Mouse (Mus musculus): ENCODE results near the gene Pcp4l1.

The Pcp4l1 gene

DNA sequence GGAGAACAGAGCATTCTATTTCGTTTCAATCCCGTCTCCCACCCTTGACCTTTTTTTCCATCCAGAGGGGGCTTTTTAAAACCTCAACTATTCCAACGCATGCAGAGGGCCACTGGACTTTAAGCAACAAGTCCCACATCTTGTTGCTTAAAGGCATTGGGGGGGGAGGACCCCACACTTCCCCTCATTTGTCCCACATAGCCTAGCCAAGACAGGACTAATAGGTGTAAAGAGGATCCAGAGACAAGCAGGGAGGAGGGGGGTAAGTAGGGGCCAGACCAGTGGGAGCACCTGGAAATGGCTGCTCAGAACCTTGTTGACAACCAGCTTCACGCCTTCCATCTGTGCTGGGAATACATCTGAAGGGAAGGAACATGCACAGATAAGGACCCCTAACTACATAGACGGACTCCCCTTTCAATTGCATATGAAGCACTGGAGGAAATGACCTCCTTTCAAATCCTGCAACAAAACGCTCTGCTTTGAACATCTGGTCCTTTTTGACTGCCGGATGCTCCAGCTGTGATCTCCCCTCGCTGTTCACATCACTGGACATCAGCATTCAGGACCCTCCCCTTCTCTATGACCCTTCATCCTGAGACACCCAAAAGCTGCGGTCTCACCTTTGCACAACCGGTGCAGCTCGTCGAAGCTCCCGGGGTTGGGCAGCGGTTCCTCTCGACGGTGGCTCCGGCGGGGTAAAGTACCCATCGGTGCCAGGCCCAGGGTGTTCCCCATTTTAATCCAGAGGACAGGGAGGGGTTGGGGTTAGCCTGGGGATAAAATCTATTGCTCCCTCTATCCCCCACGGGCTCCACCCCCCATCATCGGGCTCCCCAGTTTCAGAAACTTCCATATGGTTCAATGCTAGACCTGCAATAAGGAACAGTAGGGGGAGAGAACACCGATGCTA lies 25.5 kb upstream of the Pcp4l1 start:
- no peak for DNase-seq

DNA sequence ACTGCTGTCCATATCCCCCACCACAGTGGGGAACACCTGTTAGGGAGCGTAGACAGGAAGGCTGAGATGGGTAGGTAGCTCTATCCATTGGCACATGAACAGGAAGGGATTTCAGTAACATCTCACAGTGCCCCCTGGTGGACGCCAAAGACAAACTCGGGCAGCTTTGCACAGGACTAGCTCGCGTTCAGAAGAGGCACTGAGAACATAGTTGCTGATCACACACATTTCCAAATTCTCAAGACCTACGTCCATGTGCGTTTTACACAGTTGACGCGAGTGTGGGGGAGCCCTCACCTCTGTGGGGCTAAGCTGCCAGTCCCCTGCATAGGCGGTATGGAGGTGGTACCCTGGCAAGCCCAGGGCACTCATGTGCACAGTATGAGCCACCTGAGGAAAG lies 24.8 kb upstream of the Pcp4l1 start:
- peak; percentile 88 for DNase-seq

DNA sequence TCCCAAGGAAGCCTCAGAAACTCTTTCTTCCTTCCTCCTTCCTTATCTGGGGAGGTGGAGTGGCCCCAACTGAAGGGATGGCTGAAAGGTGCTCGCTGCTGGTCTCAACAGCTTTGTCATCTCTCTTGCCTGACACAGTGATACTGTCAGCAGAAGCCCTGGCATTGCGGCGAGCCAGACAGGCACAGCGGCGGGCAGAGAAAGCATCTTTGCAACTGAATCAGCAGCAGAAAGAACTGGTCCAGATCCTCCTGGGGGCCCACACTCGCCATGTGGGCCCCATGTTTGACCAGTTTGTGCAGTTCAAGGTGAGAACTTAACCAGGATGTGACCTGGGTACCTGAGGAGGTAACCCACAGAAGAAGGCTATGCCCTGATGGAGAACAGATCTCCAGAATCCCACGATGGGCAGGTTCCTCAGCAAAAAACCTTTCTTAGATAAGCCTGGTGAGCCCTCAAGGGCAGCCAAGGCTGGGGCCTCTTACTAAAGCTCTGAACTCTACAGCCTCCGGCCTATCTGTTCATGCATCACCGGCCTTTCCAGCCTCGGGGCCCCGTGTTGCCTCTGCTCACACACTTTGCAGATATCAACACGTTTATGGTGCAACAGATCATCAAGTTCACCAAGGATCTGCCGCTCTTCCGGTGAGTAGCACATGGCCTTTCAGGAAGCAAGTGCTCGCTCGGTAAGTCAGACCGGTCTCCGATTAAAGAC lies 20.3 kb upstream of the Pcp4l1 start:
- DNase-seq, result no peak

GRCm38 (mm10) chr1:171213801-171214496 lies 17.9 kb upstream of the Pcp4l1 start, which contains the start of gene Nr1i3:
Nr1i3 (plus strand) TSS chr1:171213970.
- DNase-seq, result no peak

DNA sequence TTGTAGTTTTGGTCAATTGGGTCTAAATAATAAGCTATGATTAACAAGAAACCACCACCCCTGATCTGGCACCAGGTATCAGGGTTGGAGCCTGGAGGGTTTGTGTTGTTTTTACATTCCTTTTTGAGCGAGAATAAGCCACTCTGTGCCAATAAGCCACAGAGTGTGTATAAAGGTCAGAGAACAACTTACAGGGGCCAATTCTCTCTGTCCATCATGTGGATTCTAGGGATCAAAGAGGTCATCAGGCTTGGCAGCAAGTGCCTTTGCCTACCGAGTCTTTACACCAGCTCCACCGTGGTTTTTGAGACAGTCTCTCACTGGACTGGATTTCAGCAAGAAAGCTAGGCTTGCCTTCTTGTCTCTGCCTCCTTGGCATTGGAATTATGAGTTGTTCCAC lies 16.8 kb upstream of the Pcp4l1 start:
- DNase-seq, result no peak

GRCm38 (mm10) chr1:171209409-171209808 lies 13.3 kb upstream of the Pcp4l1 start:
- DNase-seq, result no peak

- no peak for DNase-seq
Observed at GRCm38 (mm10) chr1:171205704-171206493, 9.8 kb upstream of the Pcp4l1 start.

- DNase-seq, result no peak
Observed at GRCm38 (mm10) chr1:171204249-171204644, 8.2 kb upstream of the Pcp4l1 start.

GRCm38 (mm10) chr1:171203471-171204248 lies 7.6 kb upstream of the Pcp4l1 start:
- no peak for DNase-seq

DNA sequence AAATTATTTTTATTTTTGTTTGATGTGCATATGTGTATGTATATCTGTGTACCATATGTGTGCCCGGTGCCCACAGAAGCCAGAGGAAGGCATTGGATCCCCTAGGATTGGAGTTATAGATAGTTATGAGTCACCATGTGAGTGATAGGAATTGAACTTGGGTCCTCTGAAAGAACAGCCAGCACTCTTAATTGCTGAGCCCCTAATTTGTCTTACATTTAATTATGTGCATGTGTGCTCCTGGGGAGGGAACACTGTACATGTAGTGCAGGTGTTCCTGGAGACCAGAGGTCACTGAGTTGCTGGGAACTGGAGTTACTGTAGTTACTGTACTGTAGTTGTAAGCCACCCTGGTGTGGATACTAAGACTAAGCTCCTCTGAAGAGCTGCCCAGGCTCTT lies 4.7 kb upstream of the Pcp4l1 start:
- no peak for DNase-seq

- DNase-seq, result no peak
Observed at GRCm38 (mm10) chr1:171199532-171199931, 3.5 kb upstream of the Pcp4l1 start.

GRCm38 (mm10) chr1:171195046-171195822 lies 834 bp downstream of the Pcp4l1 start:
- DNase-seq, result no peak

DNA sequence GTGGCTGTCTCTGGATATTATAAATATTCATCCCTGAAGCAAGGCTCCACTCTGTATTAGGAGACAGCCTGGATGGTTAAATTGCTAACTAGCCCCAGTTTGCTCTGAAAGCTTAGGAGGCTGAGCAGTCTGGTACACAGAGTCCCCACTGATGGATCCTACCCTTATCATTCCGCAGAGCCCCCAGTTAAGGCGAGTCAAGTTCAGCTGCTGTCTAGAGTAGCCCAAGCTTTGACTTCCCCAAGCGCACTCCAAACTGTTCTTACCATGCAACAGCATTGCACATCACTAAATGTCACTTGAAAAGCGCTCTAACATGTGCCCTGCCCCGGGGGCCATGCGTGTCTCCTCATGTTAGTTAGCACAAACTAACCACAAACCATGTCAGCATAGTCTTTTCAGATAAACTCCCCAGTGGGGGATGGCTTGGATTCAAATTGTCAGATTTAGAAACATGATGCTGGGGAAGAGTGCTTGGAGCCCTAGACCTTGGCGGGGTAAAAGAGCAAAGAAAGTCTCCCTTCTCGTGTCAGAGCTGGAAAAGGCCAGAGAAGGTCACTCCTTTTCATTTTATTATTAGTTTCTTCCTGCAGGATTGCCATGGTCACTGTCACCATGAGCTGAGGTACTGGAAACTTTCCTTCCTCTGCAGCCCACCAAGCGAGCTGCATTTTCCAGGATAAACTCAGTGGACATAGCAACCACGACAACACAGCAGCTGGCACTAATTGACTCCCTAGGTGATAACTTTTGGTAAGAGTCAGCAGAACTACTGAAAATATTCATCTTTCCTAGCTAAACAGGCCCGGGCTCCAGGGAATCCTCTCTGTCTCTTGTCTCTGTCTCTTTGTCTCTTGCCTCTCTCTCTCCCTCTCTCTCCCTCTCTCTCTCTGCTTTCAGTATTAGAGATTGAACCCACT lies 1.9 kb downstream of the Pcp4l1 start:
- DNase-seq, result no peak

- no peak for DNase-seq
Observed at GRCm38 (mm10) chr1:171193093-171193840, 2.8 kb downstream of the Pcp4l1 start.

GRCm38 (mm10) chr1:171192283-171192682 lies 3.8 kb downstream of the Pcp4l1 start:
- DNase-seq, result no peak

DNA sequence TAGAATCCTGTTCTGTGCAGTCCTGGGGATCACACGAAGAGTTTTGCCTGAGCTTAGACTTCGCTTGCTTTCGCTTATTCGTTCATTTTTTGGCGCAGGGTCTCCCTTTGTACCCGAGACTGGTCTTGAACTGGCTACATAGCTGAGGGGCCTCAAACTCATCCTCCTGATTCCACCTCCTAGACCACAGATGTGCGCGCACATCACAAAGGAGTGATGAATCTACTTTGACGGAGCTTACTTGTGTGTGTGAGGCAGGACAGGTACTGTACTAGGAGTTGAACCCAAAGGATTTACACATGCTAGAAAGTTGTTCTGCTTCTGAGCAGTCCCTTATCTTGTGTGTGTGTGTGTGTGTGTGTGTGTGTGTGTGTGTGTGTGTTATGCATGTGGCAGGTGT lies 5.2 kb downstream of the Pcp4l1 start:
- no peak for DNase-seq

GRCm38 (mm10) chr1:171189476-171190114 lies 6.5 kb downstream of the Pcp4l1 start:
- no peak for DNase-seq

- no peak for DNase-seq
Observed at GRCm38 (mm10) chr1:171189046-171189445, 7.0 kb downstream of the Pcp4l1 start.

Data from right cerebral cortex, postnatal 25 days (tissue).